Mouse (Mus musculus): ENCODE measurements at regions not wholly inside any gene's neighbourhood (a gene's known extent, or its start where the extent isn't known, plus 50 kb on each side); places are given as distances from the start of the nearest gene placed in this dataset.

GRCm38 (mm10) chr2:166450964-166451363 lies 262.7 kb downstream of the Prex1 start:
- no peak for TF ChIP-seq CTCF (IDR thresholded peaks at IDR 0.05; ENCODE audit: borderline replicate concordance, insufficient read depth, low read depth, low read length)
- no peak for TF ChIP-seq POLR2A (IDR thresholded peaks at IDR 0.05; ENCODE audit: borderline replicate concordance, insufficient read depth, low read length)
